In genomic region chr16:13354431-13354830, GRCm38 (mm10) we compare ENCODE assay signal across 22 mouse cellular contexts.
DNase-seq lines count a peak whose midpoint lies in the region; ATAC-seq and TF ChIP-seq lines count a peak whose summit lies in the region.
"Had no signal": no experiment of that assay in that cellular context is flagged by ENCODE, and none has a peak within 500 bp of the region (broad histone marks: within the 10 kb centered on the region; RNA-seq: fewer than 3 reads in every experiment).

No protein-coding gene starts in this region.

- no peak overlapping the region for H3K4me3 ChIP-seq in hindbrain, embryonic 10.5 days
- no peak overlapping the region for H3K4me3 ChIP-seq in hindbrain, embryonic 16.5 days (ENCODE audit: low read length)
- H3K4me3 ChIP-seq in midbrain, embryonic 10.5 days = no peak overlapping the region
- no peak overlapping the region for H3K4me3 ChIP-seq in midbrain, postnatal 0 days (ENCODE audit: low read depth, low read length)
- H3K4me3 ChIP-seq in stomach, embryonic 16.5 days (replicated peaks; ENCODE audit: low read length) = no peak overlapping the region
- H3K4me3 ChIP-seq: heart, embryonic 15.5 days; hindbrain, embryonic 12.5 days; intestine, embryonic 15.5 days; limb, embryonic 15.5 days; megakaryocyte, embryonic 14.5 days; neural tube, embryonic 13.5 days had no signal

- no peak for TF ChIP-seq CTCF in midbrain, postnatal 0 days (IDR thresholded peaks at IDR 0.05)

- DNase-seq in adrenal gland, postnatal 10 days = peak; percentile 28
- DNase-seq in adrenal gland, postnatal 4 days (ENCODE audit: low spot score in 2 of 2) = no peak
- no peak for DNase-seq in hindbrain, embryonic 10.5 days (ENCODE audit: low spot score)
- no peak for DNase-seq in midbrain, embryonic 10.5 days (ENCODE audit: low spot score)
- DNase-seq in midbrain, postnatal 0 days (ENCODE audit: low spot score) = no peak
- no peak for DNase-seq in lung, postnatal 4 days
- DNase-seq: cerebellum, adult 11-12 months; cerebellum, postnatal 14 days; heart, adult 18-20 months; layer of hippocampus, postnatal 36 days; lung, postnatal 14 days; thymus, adult 2 months had no signal

- H3K4me1 ChIP-seq in hindbrain, embryonic 10.5 days (replicated peaks) = peaks cover 42% of the 10 kb centered on the region
- peaks cover 22% of the 10 kb centered on the region for H3K4me1 ChIP-seq in hindbrain, embryonic 16.5 days (ENCODE audit: control insufficient read depth, insufficient read depth, low read depth, low read length)
- peaks cover 29% of the 10 kb centered on the region for H3K4me1 ChIP-seq in midbrain, embryonic 10.5 days
- H3K4me1 ChIP-seq in midbrain, postnatal 0 days (ENCODE audit: insufficient read depth, low read length) = no peaks in the 10 kb centered on the region
- peaks cover 35% of the 10 kb centered on the region for H3K4me1 ChIP-seq in stomach, embryonic 16.5 days (ENCODE audit: control insufficient read depth, insufficient read depth, low read length)

- no peak for ATAC-seq in hindbrain, embryonic 16.5 days
- ATAC-seq in midbrain, postnatal 0 days (ENCODE audit: low FRiP score) = no peak
- ATAC-seq in stomach, embryonic 16.5 days (ENCODE audit: insufficient read depth, low FRiP score) = no peak
- ATAC-seq: activated CD4-positive, CD25-positive, alpha-beta regulatory T cell, adult 4 months; intestine, embryonic 15.5 days had no signal

- 63% methylated on average over 5 of the region's 5 CpGs for WGBS in hindbrain, embryonic 10.5 days
- WGBS in hindbrain, embryonic 16.5 days = 62% methylated on average over 5 of the region's 5 CpGs
- WGBS in midbrain, embryonic 10.5 days = 73% methylated on average over 5 of the region's 5 CpGs
- 69% methylated on average over 5 of the region's 5 CpGs for WGBS in midbrain, postnatal 0 days
- WGBS in stomach, embryonic 16.5 days = 42% methylated on average over 5 of the region's 5 CpGs

- no peak overlapping the region for H3K9ac ChIP-seq in hindbrain, embryonic 16.5 days (ENCODE audit: low read depth, low read length)
- no peak overlapping the region for H3K9ac ChIP-seq in midbrain, postnatal 0 days (replicated peaks; ENCODE audit: low read length, poor library complexity, severe bottlenecking)
- H3K9ac ChIP-seq in stomach, embryonic 16.5 days (ENCODE audit: low read length) = no peak overlapping the region
- H3K9ac ChIP-seq: heart, embryonic 15.5 days; hindbrain, embryonic 12.5 days; intestine, embryonic 15.5 days; limb, embryonic 15.5 days; neural tube, embryonic 13.5 days had no signal

- no peaks in the 10 kb centered on the region for H3K27me3 ChIP-seq in hindbrain, embryonic 10.5 days (ENCODE audit: insufficient read depth, poor library complexity, severe bottlenecking)
- no peaks in the 10 kb centered on the region for H3K27me3 ChIP-seq in hindbrain, embryonic 16.5 days (replicated peaks; ENCODE audit: control insufficient read depth, insufficient read depth, low read length)
- no peaks in the 10 kb centered on the region for H3K27me3 ChIP-seq in midbrain, embryonic 10.5 days (ENCODE audit: low read depth, poor library complexity, severe bottlenecking)
- H3K27me3 ChIP-seq in midbrain, postnatal 0 days (ENCODE audit: insufficient read depth, low read length) = no peaks in the 10 kb centered on the region
- H3K27me3 ChIP-seq in stomach, embryonic 16.5 days (ENCODE audit: control insufficient read depth, insufficient read depth, low read length) = no peaks in the 10 kb centered on the region
- H3K27me3 ChIP-seq: heart, embryonic 15.5 days; hindbrain, embryonic 12.5 days; intestine, embryonic 15.5 days; limb, embryonic 15.5 days; megakaryocyte, embryonic 14.5 days; neural tube, embryonic 13.5 days had no signal

- H3K4me2 ChIP-seq in hindbrain, embryonic 16.5 days (ENCODE audit: low read length) = no peak overlapping the region
- no peak overlapping the region for H3K4me2 ChIP-seq in midbrain, postnatal 0 days (ENCODE audit: low read depth, low read length, poor library complexity, severe bottlenecking)
- H3K4me2 ChIP-seq in stomach, embryonic 16.5 days (ENCODE audit: low read depth, low read length) = no peak overlapping the region
- H3K4me2 ChIP-seq: heart, embryonic 15.5 days; hindbrain, embryonic 12.5 days; intestine, embryonic 15.5 days; limb, embryonic 15.5 days; neural tube, embryonic 13.5 days had no signal

- H3K36me3 ChIP-seq in hindbrain, embryonic 10.5 days = no peaks in the 10 kb centered on the region
- no peaks in the 10 kb centered on the region for H3K36me3 ChIP-seq in hindbrain, embryonic 16.5 days (ENCODE audit: control insufficient read depth, insufficient read depth, low read length)
- no peaks in the 10 kb centered on the region for H3K36me3 ChIP-seq in midbrain, embryonic 10.5 days
- no peaks in the 10 kb centered on the region for H3K36me3 ChIP-seq in midbrain, postnatal 0 days (ENCODE audit: insufficient read depth, low read length)
- no peaks in the 10 kb centered on the region for H3K36me3 ChIP-seq in stomach, embryonic 16.5 days (ENCODE audit: control insufficient read depth, insufficient read depth, low read length)
- H3K36me3 ChIP-seq: G1E; heart, embryonic 15.5 days; hindbrain, embryonic 12.5 days; intestine, embryonic 15.5 days; limb, embryonic 15.5 days; neural tube, embryonic 13.5 days had no signal

- H3K27ac ChIP-seq in hindbrain, embryonic 10.5 days = peak overlapping the region; percentile 56
- no peak overlapping the region for H3K27ac ChIP-seq in hindbrain, embryonic 16.5 days (ENCODE audit: low read depth, low read length)
- H3K27ac ChIP-seq in midbrain, embryonic 10.5 days (replicated peaks) = peak overlapping the region; percentile 57; the same call in 1 of the 2 replicates
- H3K27ac ChIP-seq in midbrain, postnatal 0 days (ENCODE audit: low read depth, low read length) = no peak overlapping the region
- 0 out of 2 replicates have a peak overlapping the region, but pooled peaks have one; percentile 4 for H3K27ac ChIP-seq in stomach, embryonic 16.5 days (ENCODE audit: low read length)
- H3K27ac ChIP-seq: heart, embryonic 15.5 days; hindbrain, embryonic 12.5 days; intestine, embryonic 15.5 days; limb, embryonic 15.5 days; neural tube, embryonic 13.5 days had no signal

- no peaks in the 10 kb centered on the region for H3K9me3 ChIP-seq in hindbrain, embryonic 10.5 days
- H3K9me3 ChIP-seq in hindbrain, embryonic 16.5 days (ENCODE audit: control insufficient read depth, low read length) = no peaks in the 10 kb centered on the region
- H3K9me3 ChIP-seq in midbrain, embryonic 10.5 days (replicated peaks) = no peaks in the 10 kb centered on the region
- H3K9me3 ChIP-seq in midbrain, postnatal 0 days (ENCODE audit: low read length) = no peaks in the 10 kb centered on the region
- H3K9me3 ChIP-seq in stomach, embryonic 16.5 days (replicated peaks; ENCODE audit: control insufficient read depth, low read length) = no peaks in the 10 kb centered on the region
- H3K9me3 ChIP-seq: G1E; heart, embryonic 15.5 days; hindbrain, embryonic 12.5 days; intestine, embryonic 15.5 days; limb, embryonic 15.5 days; megakaryocyte, embryonic 14.5 days; neural tube, embryonic 13.5 days had no signal

Comparison
In these comparisons a context has a peak if more than half of its experiments do, and no peak if none do; other contexts are left out.
1. H3K27ac ChIP-seq: peak in hindbrain, embryonic 10.5 days (single experiment), midbrain, embryonic 10.5 days (single experiment) and stomach, embryonic 16.5 days (single experiment); none in hindbrain, embryonic 16.5 days (single experiment) and midbrain, postnatal 0 days (single experiment).